Mouse (Mus musculus): ENCODE measurements around the gene Lrrc20.

DNA sequence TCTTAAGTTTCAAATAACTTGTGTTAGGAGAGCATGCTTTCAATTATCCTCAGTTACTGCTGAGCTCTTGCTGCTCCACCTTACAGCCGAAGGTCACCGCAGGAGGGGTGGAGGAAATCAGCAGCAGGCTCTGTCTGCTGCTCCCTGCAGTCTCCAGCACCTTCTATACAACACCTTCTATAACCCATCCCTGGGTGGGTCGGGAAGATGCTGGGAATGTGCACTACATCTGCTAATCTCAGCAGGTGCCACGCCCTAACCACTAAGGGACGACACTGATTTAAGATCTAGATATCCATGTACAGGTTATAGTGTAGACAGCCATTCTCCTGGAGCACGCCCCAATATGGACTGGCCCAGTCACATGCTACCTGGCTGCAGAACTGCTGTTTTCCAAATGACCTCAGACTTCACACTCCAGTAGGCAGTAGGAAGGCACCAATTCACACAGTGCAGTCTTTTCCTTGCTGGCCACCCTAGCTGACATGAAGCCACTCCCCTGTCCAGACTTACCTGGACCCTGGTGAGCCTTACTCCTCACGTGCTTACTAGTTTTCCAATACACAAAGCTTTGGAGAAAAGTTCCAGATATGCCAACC lies 35.3 kb upstream of the Lrrc20 start:
- TF ChIP-seq CTCF (IDR thresholded peaks at IDR 0.05; ENCODE audit: low read depth) (no peak), EP300 (optimal IDR thresholded peaks at IDR 0.05) (no peak)
